Mouse (Mus musculus) hindbrain, embryonic 13.5 days (tissue): ENCODE results near the gene Nudt21. TPM values are rescaled to one million over a fixed set of nuclear protein-coding genes. Genes with fewer than 3 reads are reported as not detected.

ENCODE experiments used
- ATAC-seq: fragments of 200-750 bp; cut with Nextera tagmentation; 2 replicates; pipeline ENCODE4 v1.8.0; 2017; ENCODE audit warnings: moderate TSS enrichment; ENCODE audit not compliant: low FRiP score
- H3K27ac ChIP-seq: fragments of 300-500 bp; sonication (generic); 2 replicates; pipeline ENCODE4 v1.5.1; 2015; ENCODE audit warnings: inconsistent platforms, mild to moderate bottlenecking, moderate library complexity
- H3K27me3 ChIP-seq: fragments of 300-500 bp; sonication (generic); 2 replicates; pipeline ENCODE4 v1.6.1; 2015; ENCODE audit warnings: mild to moderate bottlenecking, inconsistent platforms
- H3K36me3 ChIP-seq: fragments of 300-500 bp; sonication (generic); 2 replicates; pipeline ENCODE4 v1.6.1; 2015; ENCODE audit warnings: mild to moderate bottlenecking, inconsistent platforms
- H3K4me1 ChIP-seq: fragments of 300-500 bp; sonication (generic); replicated peaks from 2 replicates; pipeline ENCODE4 v1.6.1; 2015; ENCODE audit warnings: inconsistent platforms
- H3K4me2 ChIP-seq: fragments of 300-500 bp; sonication (generic); 2 replicates; pipeline ENCODE4 v1.6.1; 2015; ENCODE audit warnings: inconsistent platforms, mild to moderate bottlenecking, moderate library complexity
- H3K4me3 ChIP-seq: fragments of 300-500 bp; sonication (generic); 2 replicates; pipeline ENCODE4 v1.5.1; 2015; ENCODE audit warnings: mild to moderate bottlenecking, inconsistent platforms
- H3K9ac ChIP-seq: fragments of 300-500 bp; sonication (generic); 2 replicates; pipeline ENCODE4 v1.6.1; 2015; ENCODE audit warnings: mild to moderate bottlenecking, inconsistent platforms
- H3K9me3 ChIP-seq: fragments of 300-500 bp; sonication (generic); 2 replicates; pipeline ENCODE4 v1.6.1; 2016; ENCODE audit warnings: inconsistent platforms
- WGBS: fragments of 180-500 bp; shearing (Covaris S2); methylation state at CpG from one replicate; pipeline ENCODE4 v1.1.7; 2015; 5-methylcytosine and 5-hydroxymethylcytosine counted together
- polyA plus RNA-seq: library from polyadenylated mRNA; unstranded; fragments of >200 nt; fragmentation: Nextera tagmentation; extraction: Ambion mirVana; gene quantifications from 2 replicates; pipeline ENCODE4 v1.2.1, GENCODE M21; 2015

Nudt21 gene
- polyA plus RNA-seq, 1 experiment from 2014 or later: 112 TPM

DNA sequence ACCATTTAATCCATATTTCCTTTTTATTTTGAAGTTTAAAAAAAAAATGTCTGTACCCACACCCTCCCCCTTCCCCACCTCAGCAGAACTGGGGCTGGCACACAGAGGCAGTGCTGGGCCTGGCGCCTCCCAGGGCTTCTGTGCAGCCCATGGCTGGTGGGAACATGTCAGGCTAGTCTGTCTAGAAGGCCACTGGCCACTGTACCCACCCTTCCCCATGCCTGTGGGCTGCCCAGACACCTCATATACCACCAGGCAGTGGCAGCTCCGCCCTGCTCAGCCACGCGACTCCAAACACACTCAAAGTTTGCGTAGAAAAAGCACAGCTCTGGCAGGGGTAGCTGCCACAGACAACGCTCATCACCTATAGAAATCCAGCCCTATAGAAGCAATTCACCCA lies 68.5 kb downstream of the Nudt21 start:
- Histone ChIP-seq H3K27me3 (no peaks in the 10 kb centered on the region), H3K36me3 (peaks cover 86% of the 10 kb centered on the region), H3K27ac (no peak overlapping the region; the same call in 1 of the 2 replicates), H3K4me1 (no peaks in the 10 kb centered on the region), H3K9ac (no peak overlapping the region), H3K4me2 (no peak overlapping the region), H3K4me3 (no peak overlapping the region), H3K9me3 (no peaks in the 10 kb centered on the region)
- 0 out of 2 replicates have a peak, but pooled peaks have one; percentile 5 for ATAC-seq
- 72% methylated on average over 6 of the region's 6 CpGs for WGBS

Other genes starting within 250 kb of the Nudt21 start
- 145 and 150 TPM in 2 replicates for gene Gnao1, start 227.1 kb downstream of the Nudt21 start, polyA plus RNA-seq
- 60.6 and 64.3 TPM in 2 replicates for gene Amfr, start 24.2 kb downstream of the Nudt21 start, polyA plus RNA-seq
- gene Ogfod1, start 167 bp upstream of the Nudt21 start, polyA plus RNA-seq: 16.9 TPM in 2 replicates
- 22.0 and 25.3 TPM in 2 replicates for gene Bbs2, start 61.9 kb upstream of the Nudt21 start, polyA plus RNA-seq
- not detected in 2 replicates for gene Mt4, start 100.2 kb upstream of the Nudt21 start, polyA plus RNA-seq
- 119 and 130 TPM in 2 replicates for gene Mt3, start 115.6 kb upstream of the Nudt21 start, polyA plus RNA-seq
- 9.5 and 9.6 TPM in 2 replicates for gene Mt2, start 135.6 kb upstream of the Nudt21 start, polyA plus RNA-seq
- 35.8 and 38.6 TPM in 2 replicates for gene Mt1, start 142.1 kb upstream of the Nudt21 start, polyA plus RNA-seq
- gene Nup93, start 177.5 kb upstream of the Nudt21 start, polyA plus RNA-seq: 66.5 and 68.0 TPM in 2 replicates